Comparison of ENCODE assay signal across 10 mouse cellular contexts in genomic region chr9:44921543-44921942, GRCm38 (mm10). TPM values are rescaled to one million over a fixed set of nuclear protein-coding genes. Genes with fewer than 3 reads are reported as not detected.
A peak's percentile ranks its signal among the peaks of the same experiment; 100 is the strongest.
DNase-seq lines count a peak whose midpoint lies in the region; ATAC-seq and TF ChIP-seq lines count a peak whose summit lies in the region.
"Had no signal": no experiment of that assay in that cellular context is flagged by ENCODE, and none has a peak within 500 bp of the region (broad histone marks: within the 10 kb centered on the region; RNA-seq: fewer than 3 reads in every experiment).

No protein-coding gene starts in this region.

- H3K4me1 ChIP-seq in embryonic facial prominence, embryonic 15.5 days, result peaks cover 4% of the 10 kb centered on the region; the same call in 1 of the 2 replicates
- no peaks in the 10 kb centered on the region for H3K4me1 ChIP-seq in intestine, postnatal 0 days (replicated peaks; ENCODE audit: control insufficient read depth, insufficient read depth, low read length)
- peaks cover 20% of the 10 kb centered on the region for H3K4me1 ChIP-seq in neural tube, embryonic 13.5 days (replicated peaks)

- no peak for DNase-seq in left cerebral cortex, adult 2 months (ENCODE audit: extremely low spot score in 1 of 2, low spot score in 2 of 2)
- DNase-seq in left cerebral cortex, postnatal 4 days, result no peak
- no peak for DNase-seq in left cerebral cortex, postnatal 36 days (ENCODE audit: low spot score in 2 of 2)
- no peak for DNase-seq in cerebellum, adult 9-11 months
- DNase-seq: thymus, postnatal 25 days had no signal

- peak overlapping the region; percentile 100 for H3K4me3 ChIP-seq in left cerebral cortex, adult 2 months
- peak overlapping the region; percentile 95 for H3K4me3 ChIP-seq in embryonic facial prominence, embryonic 15.5 days (replicated peaks)
- H3K4me3 ChIP-seq in intestine, postnatal 0 days (ENCODE audit: low read depth, low read length), result peak overlapping the region; percentile 97; the same call in 1 of the 2 replicates
- H3K4me3 ChIP-seq in neural tube, embryonic 13.5 days, result peak overlapping the region; percentile 94

- ATAC-seq in embryonic facial prominence, embryonic 15.5 days (ENCODE audit: insufficient number of reproducible peaks, low FRiP score, low TSS enrichment, low read depth), result no peak
- no peak for ATAC-seq in intestine, postnatal 0 days
- ATAC-seq in neural tube, embryonic 13.5 days (ENCODE audit: low read depth), result no peak
- ATAC-seq in megakaryocyte progenitor cell, adult 5-6 weeks (replicated peaks; ENCODE audit: poor library complexity), result no peak

- peak overlapping the region; percentile 99 for H3K27ac ChIP-seq in left cerebral cortex, adult 2 months
- H3K27ac ChIP-seq in embryonic facial prominence, embryonic 15.5 days (replicated peaks), result peak overlapping the region; percentile 98
- peak overlapping the region; percentile 94; the same call in 1 of the 2 replicates for H3K27ac ChIP-seq in intestine, postnatal 0 days (ENCODE audit: low read depth, low read length)
- peak overlapping the region; percentile 94 for H3K27ac ChIP-seq in neural tube, embryonic 13.5 days (replicated peaks)

- H3K4me2 ChIP-seq in embryonic facial prominence, embryonic 15.5 days (replicated peaks), result peak overlapping the region; percentile 68
- H3K4me2 ChIP-seq in intestine, postnatal 0 days (replicated peaks; ENCODE audit: low read depth), result peak overlapping the region; percentile 69
- peak overlapping the region; percentile 82 for H3K4me2 ChIP-seq in neural tube, embryonic 13.5 days

- intact Hi-C loops in left cerebral cortex, adult 2 months (cut with DNase I), result loop anchor here (2.0 to 5.0 kb wide), 3 partner anchors 41 to 149 kb away; partner anchors contain the start of gene Kmt2a
- intact Hi-C loops in left cerebral cortex, postnatal 4 days (cut with DNase I), result loop anchor here (5.0 kb wide), 1 partner anchor 84 kb away; no protein-coding TSS in a partner anchor
- intact Hi-C loops in left cerebral cortex, postnatal 36 days (cut with DNase I), result loop anchor here (2.0 to 5.0 kb wide), 3 partner anchors 41 to 85 kb away; partner anchors contain the start of genes Kmt2a and Ube4a

- 72% methylated on average over 2 of the region's 2 CpGs for WGBS in embryonic facial prominence, embryonic 15.5 days
- 72% methylated on average over 2 of the region's 2 CpGs for WGBS in intestine, postnatal 0 days
- 61% methylated on average over 2 of the region's 2 CpGs for WGBS in neural tube, embryonic 13.5 days

- no peaks in the 10 kb centered on the region for H3K27me3 ChIP-seq in embryonic facial prominence, embryonic 15.5 days
- H3K27me3 ChIP-seq in intestine, postnatal 0 days (replicated peaks; ENCODE audit: control insufficient read depth, insufficient read depth, low read length), result no peaks in the 10 kb centered on the region
- H3K27me3 ChIP-seq in neural tube, embryonic 13.5 days, result no peaks in the 10 kb centered on the region

- peak; percentile 18; the same call in 1 of the 2 replicates for TF ChIP-seq CTCF in left cerebral cortex, adult 2 months (IDR thresholded peaks at IDR 0.05)
- peak; percentile 34; the same call in 1 of the 2 replicates for TF ChIP-seq CTCF in intestine, postnatal 0 days (IDR thresholded peaks at IDR 0.05; ENCODE audit: low read depth)

- no peak overlapping the region for H3K9ac ChIP-seq in embryonic facial prominence, embryonic 15.5 days
- H3K9ac ChIP-seq in intestine, postnatal 0 days (ENCODE audit: low read depth, low read length), result 0 out of 2 replicates have a peak overlapping the region, but pooled peaks have one; percentile 96
- peak overlapping the region; percentile 92 for H3K9ac ChIP-seq in neural tube, embryonic 13.5 days

- peaks cover 12% of the 10 kb centered on the region; the same call in 1 of the 2 replicates for H3K36me3 ChIP-seq in embryonic facial prominence, embryonic 15.5 days
- peaks cover 7% of the 10 kb centered on the region; the same call in 1 of the 2 replicates for H3K36me3 ChIP-seq in intestine, postnatal 0 days (ENCODE audit: control insufficient read depth, insufficient read depth)
- peaks cover 7% of the 10 kb centered on the region for H3K36me3 ChIP-seq in neural tube, embryonic 13.5 days

- H3K9me3 ChIP-seq in embryonic facial prominence, embryonic 15.5 days (replicated peaks), result no peaks in the 10 kb centered on the region
- H3K9me3 ChIP-seq in intestine, postnatal 0 days (ENCODE audit: control insufficient read depth), result no peaks in the 10 kb centered on the region
- no peaks in the 10 kb centered on the region for H3K9me3 ChIP-seq in neural tube, embryonic 13.5 days

RNA-seq across cellular contexts. Expression of gene Atp5l, which starts 1.0 kb away (rescaled TPM):
- total RNA-seq in left cerebral cortex, adult 2 months (2021), result 100 to 1,000 TPM; 302 to 340 TPM
- 100 to 1,000 TPM; 325 to 329 TPM for total RNA-seq in left cerebral cortex, postnatal 4 days (2021)
- polyA plus RNA-seq in embryonic facial prominence, embryonic 15.5 days (2015; fragmentation: Nextera tagmentation; extraction: Ambion mirVana), result 655 and 705 TPM in 2 replicates
- 1,311 and 1,336 TPM in 2 replicates for polyA plus RNA-seq in intestine, postnatal 0 days (2015; fragmentation: Nextera tagmentation; extraction: Ambion mirVana)
- polyA plus RNA-seq in neural tube, embryonic 13.5 days (2015; fragmentation: Nextera tagmentation; extraction: Ambion mirVana), result 725 and 838 TPM in 2 replicates
- total RNA-seq in left cerebral cortex, postnatal 36 days (2021), result 100 to 1,000 TPM; 303 to 311 TPM
- total RNA-seq in megakaryocyte progenitor cell, adult 5-6 weeks (2015), result 457 and 602 TPM in 2 replicates
- total RNA-seq in megakaryocyte progenitor cell, adult 5-6 weeks (2017), result 109 and 166 TPM in 2 replicates

RNA-seq across cellular contexts. Expression of gene Kmt2a, which starts 40.4 kb away (rescaled TPM):
- total RNA-seq in left cerebral cortex, adult 2 months (2021), result 10 to 100 TPM; 81.5 to 97.4 TPM
- total RNA-seq in left cerebral cortex, postnatal 4 days (2021), result 10 to 100 TPM; 67.5 to 70.0 TPM
- 15.6 and 17.7 TPM in 2 replicates for polyA plus RNA-seq in embryonic facial prominence, embryonic 15.5 days (2015; fragmentation: Nextera tagmentation; extraction: Ambion mirVana)
- 2.9 and 3.4 TPM in 2 replicates for polyA plus RNA-seq in intestine, postnatal 0 days (2015; fragmentation: Nextera tagmentation; extraction: Ambion mirVana)
- polyA plus RNA-seq in neural tube, embryonic 13.5 days (2015; fragmentation: Nextera tagmentation; extraction: Ambion mirVana), result 20.9 and 25.0 TPM in 2 replicates
- 10 to 100 TPM; 52.2 to 79.3 TPM for total RNA-seq in left cerebral cortex, postnatal 36 days (2021)
- 49.6 and 61.0 TPM in 2 replicates for total RNA-seq in megakaryocyte progenitor cell, adult 5-6 weeks (2015)
- 7.0 and 11.3 TPM in 2 replicates for total RNA-seq in megakaryocyte progenitor cell, adult 5-6 weeks (2017)

RNA-seq across cellular contexts. Expression of gene Ube4a, which starts 43.9 kb away (rescaled TPM):
- total RNA-seq in left cerebral cortex, adult 2 months (2021), result 10 to 100 TPM; 66.4 to 68.0 TPM
- total RNA-seq in left cerebral cortex, postnatal 4 days (2021), result 100 to 1,000 TPM in 1 of 2 experiments, 10 to 100 TPM in 1; 95.1 to 104 TPM
- 23.6 and 25.7 TPM in 2 replicates for polyA plus RNA-seq in embryonic facial prominence, embryonic 15.5 days (2015; fragmentation: Nextera tagmentation; extraction: Ambion mirVana)
- 12.7 and 12.9 TPM in 2 replicates for polyA plus RNA-seq in intestine, postnatal 0 days (2015; fragmentation: Nextera tagmentation; extraction: Ambion mirVana)
- 38.1 and 39.8 TPM in 2 replicates for polyA plus RNA-seq in neural tube, embryonic 13.5 days (2015; fragmentation: Nextera tagmentation; extraction: Ambion mirVana)
- 10 to 100 TPM; 60.9 to 78.5 TPM for total RNA-seq in left cerebral cortex, postnatal 36 days (2021)
- 45.7 and 48.1 TPM in 2 replicates for total RNA-seq in megakaryocyte progenitor cell, adult 5-6 weeks (2015)
- total RNA-seq in megakaryocyte progenitor cell, adult 5-6 weeks (2017), result 32.4 and 44.6 TPM in 2 replicates

RNA-seq across cellular contexts. Expression of gene Cd3g, which starts 58.7 kb away (rescaled TPM):
- not detected for total RNA-seq in left cerebral cortex, adult 2 months (2021)
- total RNA-seq in left cerebral cortex, postnatal 4 days (2021), result not detected
- polyA plus RNA-seq in embryonic facial prominence, embryonic 15.5 days (2015; fragmentation: Nextera tagmentation; extraction: Ambion mirVana), result 0.29 and 0.33 TPM in 2 replicates
- polyA plus RNA-seq in intestine, postnatal 0 days (2015; fragmentation: Nextera tagmentation; extraction: Ambion mirVana), result 0.61 and 0.78 TPM in 2 replicates
- not detected in 2 replicates for polyA plus RNA-seq in neural tube, embryonic 13.5 days (2015; fragmentation: Nextera tagmentation; extraction: Ambion mirVana)
- total RNA-seq in left cerebral cortex, postnatal 36 days (2021), result not detected
- total RNA-seq in megakaryocyte progenitor cell, adult 5-6 weeks (2015), result not detected in 2 replicates
- total RNA-seq in megakaryocyte progenitor cell, adult 5-6 weeks (2017), result 0.30 and 3.1 TPM in 2 replicates
- polyA plus RNA-seq: adrenal gland, adult 2 months had no signal
